Mouse (Mus musculus): ENCODE results near the gene Ddx31. TPM values are rescaled to one million over a fixed set of nuclear protein-coding genes. Genes with fewer than 3 reads are reported as not detected.

Ddx31 gene
- polyA plus RNA-seq, 1 experiment from 2014 or later = 16.2 TPM

DNA sequence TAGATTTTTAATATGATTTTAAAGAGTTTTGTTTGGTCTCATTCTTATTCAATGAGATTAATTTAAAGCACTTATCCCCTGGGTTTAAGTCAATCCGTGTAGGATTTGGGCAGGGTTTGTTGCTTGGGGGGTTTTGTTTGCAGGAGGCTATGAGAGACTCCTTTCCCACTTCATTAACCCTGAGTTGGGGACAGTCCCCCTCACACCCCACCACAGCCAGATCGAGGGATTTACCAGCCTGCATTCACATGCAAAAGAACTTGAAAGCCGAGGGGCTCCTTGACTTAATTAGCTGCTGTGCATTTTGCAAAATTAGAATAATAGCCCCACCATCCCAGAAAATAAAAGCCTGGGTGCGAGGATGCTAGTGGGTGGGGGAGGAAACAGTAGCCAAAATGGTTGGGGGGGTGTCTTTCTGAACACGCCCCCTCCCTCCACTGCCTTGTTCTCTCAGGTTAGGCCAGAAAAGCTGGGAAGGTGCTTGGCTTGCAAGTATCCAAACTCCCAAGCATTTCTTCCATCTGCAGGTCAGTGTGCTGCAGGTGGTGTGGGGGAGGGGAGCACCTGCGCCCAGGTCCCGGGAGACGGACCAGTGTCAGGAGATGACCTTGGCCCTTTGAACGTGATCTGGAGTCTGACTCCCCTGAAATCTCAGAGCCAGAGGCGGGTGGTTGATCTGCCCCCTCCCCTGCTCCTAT lies 67.6 kb downstream of the Ddx31 start:
- peaks cover 66% of the 10 kb centered on the region for H3K27me3 ChIP-seq
- H3K4me3 ChIP-seq = peak overlapping the region; percentile 12; the same call in 1 of the 2 replicates
- no peak overlapping the region for H3K27ac ChIP-seq
- 0 out of 2 replicates have a peak, but pooled peaks cover 5% of the 10 kb centered on the region for H3K36me3 ChIP-seq
- no peak for ATAC-seq (ENCODE audit: borderline replicate concordance, extremely low read depth, low FRiP score, low TSS enrichment)
- no peak overlapping the region for H3K9ac ChIP-seq
- no peaks in the 10 kb centered on the region for H3K9me3 ChIP-seq
- WGBS = 6% methylated on average over 10 of the region's 10 CpGs
- H3K4me1 ChIP-seq = peaks cover 16% of the 10 kb centered on the region
- H3K4me2 ChIP-seq = peak overlapping the region; percentile 36

DNA sequence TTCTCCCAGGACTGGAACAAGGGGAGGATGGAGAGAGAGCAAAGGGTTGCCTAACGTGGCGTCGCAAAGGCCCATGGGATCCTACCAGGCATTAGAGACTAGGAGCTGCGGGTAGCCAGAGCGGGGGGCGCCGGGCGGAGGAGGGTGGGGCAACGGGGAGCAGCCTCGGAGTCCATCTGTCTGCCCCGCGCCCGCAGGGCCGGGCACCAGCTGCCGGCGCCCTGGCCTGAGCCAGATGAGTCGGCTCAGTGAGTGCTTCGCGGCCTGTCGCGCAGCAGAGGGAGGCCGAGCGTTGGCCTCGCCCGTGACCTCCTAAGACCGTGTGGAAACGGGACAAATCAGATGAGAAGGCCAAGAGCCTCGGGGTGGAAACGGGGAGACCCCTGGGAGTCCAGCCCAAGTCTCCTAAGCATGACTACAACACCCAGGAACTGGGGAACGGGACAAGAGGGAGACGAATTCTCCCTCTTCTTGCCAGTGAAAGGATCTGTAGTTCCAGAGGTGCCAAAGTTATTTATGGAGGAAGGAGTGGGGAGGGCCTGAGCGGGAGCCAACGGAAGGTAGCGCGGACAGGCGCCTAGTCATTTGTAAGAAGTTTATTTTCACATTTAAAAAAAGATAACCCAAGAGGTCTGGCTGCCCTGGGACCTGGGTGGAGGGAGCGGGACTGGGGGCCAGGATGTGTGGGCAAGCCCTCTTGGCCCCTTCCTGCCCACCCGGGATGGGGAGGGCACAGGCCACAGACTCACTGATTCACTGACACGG lies 68.4 kb downstream of the Ddx31 start:
- Histone ChIP-seq H3K4me3 (peak overlapping the region; percentile 12; the same call in 1 of the 2 replicates), H3K27me3 (peaks cover 73% of the 10 kb centered on the region), H3K4me1 (peaks cover 16% of the 10 kb centered on the region), H3K9me3 (no peaks in the 10 kb centered on the region), H3K27ac (no peak overlapping the region), H3K9ac (no peak overlapping the region), H3K4me2 (peak overlapping the region; percentile 36), H3K36me3 (0 out of 2 replicates have a peak, but pooled peaks cover 5% of the 10 kb centered on the region)
- no peak for ATAC-seq (ENCODE audit: borderline replicate concordance, extremely low read depth, low FRiP score, low TSS enrichment)
- 2% methylated on average over 39 of the region's 39 CpGs for WGBS

DNA sequence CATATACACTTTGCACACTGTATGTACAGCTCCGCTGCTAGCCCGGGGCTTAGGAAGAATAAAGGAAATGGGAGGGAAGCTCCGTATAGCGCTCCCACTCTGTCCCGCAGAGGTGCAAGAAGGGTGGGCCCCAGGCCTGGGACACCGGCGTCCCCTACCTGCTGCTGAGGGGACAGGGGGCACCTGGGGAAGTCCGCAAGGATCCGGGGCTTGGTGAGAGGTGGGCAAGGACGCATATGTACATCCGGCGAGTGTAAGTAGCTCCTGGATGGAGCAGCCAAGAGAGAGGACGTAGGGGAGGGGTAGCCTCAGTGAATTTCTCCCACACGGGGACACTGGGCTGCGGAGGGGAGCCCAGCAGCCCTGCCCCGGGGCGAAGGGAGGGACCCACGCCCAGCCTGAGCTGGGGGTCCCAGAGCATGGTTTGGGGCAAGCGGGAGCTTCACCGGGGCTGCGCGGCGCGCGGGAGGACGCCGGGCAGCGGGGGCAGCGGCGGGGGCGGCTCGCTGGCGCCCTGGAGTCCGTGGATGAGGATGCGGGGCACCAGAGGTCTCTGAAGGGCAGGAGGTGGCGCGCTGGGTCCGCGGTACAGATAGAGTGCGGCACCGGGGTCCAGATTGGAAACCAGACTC lies 69.1 kb downstream of the Ddx31 start:
- peak; percentile 27; the same call in 1 of the 2 replicates for ATAC-seq (ENCODE audit: borderline replicate concordance, extremely low read depth, low FRiP score, low TSS enrichment)
- H3K27me3 ChIP-seq = peaks cover 81% of the 10 kb centered on the region
- under 1% methylated on average over 41 of the region's 41 CpGs for WGBS
- H3K27ac ChIP-seq = no peak overlapping the region
- H3K36me3 ChIP-seq = 0 out of 2 replicates have a peak, but pooled peaks cover 5% of the 10 kb centered on the region
- H3K4me2 ChIP-seq = peak overlapping the region; percentile 36; the same call in 1 of the 2 replicates
- H3K4me1 ChIP-seq = peaks cover 16% of the 10 kb centered on the region
- H3K4me3 ChIP-seq = no peak overlapping the region
- no peaks in the 10 kb centered on the region for H3K9me3 ChIP-seq
- H3K9ac ChIP-seq = no peak overlapping the region

DNA sequence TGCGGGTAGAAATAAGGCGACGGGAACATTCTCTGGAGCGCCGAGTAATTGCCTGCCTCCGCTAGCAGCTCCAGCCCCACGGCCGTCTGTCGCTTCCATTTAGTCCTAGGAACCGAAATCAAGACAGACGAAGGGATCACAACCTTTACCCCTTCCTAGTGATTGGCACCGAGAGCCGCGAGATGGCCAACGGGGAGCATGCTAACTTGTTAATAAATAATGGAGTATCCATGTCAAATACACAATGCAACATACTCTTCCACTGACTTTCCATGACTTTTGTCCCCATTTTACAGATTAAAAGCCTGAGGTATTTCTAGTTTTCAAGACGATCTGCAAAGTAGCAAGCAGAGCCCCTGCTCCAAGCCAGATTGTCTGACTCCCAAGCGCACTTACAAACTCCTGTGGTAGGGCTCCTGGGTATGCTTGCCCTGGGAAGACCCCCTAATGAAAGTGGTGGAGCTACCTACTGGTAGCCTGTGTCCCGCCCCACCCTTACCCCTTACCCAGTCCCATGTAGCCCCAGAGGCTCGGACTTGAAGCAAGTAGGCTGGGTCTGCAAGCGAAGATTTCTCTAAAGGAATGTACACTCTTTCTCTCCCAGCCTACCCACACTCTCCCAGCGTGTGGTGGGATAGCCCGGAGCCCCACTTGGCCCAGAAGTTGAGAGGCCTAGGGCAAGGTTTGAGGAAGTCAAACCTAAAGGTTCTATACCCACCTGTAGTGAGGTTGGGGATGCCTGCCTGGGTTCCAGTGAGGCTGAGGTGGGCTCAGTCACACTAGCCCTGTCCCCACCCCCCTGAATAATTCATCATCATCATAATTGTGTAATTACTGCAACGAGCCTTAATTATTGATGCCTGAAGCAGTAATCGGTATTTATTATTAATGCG lies 69.9 kb downstream of the Ddx31 start:
- Histone ChIP-seq H3K9me3 (no peaks in the 10 kb centered on the region), H3K36me3 (no peaks in the 10 kb centered on the region), H3K4me3 (no peak overlapping the region), H3K9ac (no peak overlapping the region), H3K27me3 (peaks cover 88% of the 10 kb centered on the region), H3K27ac (no peak overlapping the region), H3K4me2 (no peak overlapping the region), H3K4me1 (peaks cover 16% of the 10 kb centered on the region)
- no peak for ATAC-seq (ENCODE audit: borderline replicate concordance, extremely low read depth, low FRiP score, low TSS enrichment)
- 8% methylated on average over 25 of the region's 25 CpGs for WGBS

DNA sequence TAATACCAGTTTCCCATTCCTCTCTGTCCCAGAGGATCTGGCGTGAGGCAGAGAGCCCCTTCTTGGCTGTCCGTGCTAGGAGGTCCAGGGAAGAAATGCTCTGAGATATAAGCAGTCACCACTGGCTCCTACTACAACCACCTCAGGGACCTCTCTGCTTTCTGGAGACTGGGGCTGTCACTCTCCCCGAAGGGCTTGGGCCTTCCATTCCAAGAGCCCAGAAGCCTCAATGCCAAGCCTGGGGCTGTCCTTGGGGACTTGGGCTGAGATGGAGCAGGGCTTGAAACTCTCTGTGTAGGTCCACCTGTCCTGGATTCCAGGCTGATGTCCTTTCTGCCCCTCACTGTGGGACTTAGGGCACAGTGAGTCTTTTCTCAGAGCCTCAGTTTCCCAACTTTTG lies 70.7 kb downstream of the Ddx31 start:
- Histone ChIP-seq H3K27ac (no peak overlapping the region), H3K27me3 (peaks cover 96% of the 10 kb centered on the region), H3K36me3 (no peaks in the 10 kb centered on the region), H3K4me3 (no peak overlapping the region), H3K4me1 (peaks cover 16% of the 10 kb centered on the region), H3K4me2 (no peak overlapping the region), H3K9me3 (no peaks in the 10 kb centered on the region), H3K9ac (no peak overlapping the region)
- ATAC-seq (ENCODE audit: borderline replicate concordance, extremely low read depth, low FRiP score, low TSS enrichment) = no peak
- 10% methylated on average over 3 of the region's 3 CpGs for WGBS

DNA sequence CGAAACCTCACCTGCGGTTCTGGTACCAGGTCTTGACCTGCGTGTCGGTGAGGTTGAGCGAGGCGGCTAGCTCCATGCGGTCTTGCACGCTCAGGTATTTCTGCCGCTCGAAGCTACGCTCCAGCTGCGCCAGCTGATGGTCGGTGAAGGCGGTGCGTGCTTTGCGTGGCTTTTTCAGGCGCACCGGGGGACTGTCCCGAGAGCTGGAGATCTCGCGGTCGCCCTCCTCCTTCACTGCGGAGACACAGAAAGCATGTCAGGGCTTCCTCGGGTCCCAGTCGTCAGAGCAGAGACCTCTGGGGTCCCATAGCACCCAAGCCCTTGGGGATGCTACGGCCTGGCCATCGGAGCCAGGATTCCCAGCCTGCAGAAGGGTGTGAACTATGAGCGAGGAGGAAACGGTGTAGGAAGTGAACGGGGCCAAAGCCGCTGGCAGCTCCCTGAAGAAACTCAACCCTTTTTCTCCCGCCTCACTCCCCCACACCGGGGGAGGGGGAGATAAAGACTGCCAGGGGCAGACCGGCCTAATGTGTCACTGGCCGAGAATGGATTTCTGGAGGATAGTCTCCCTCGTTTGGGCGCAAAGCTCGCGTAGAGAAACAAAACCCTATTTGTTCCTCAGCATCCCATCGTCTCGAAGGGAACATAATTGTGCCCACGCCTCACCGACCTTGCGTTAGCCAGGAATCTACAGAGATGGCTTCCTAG lies 71.3 kb downstream of the Ddx31 start:
- Histone ChIP-seq H3K27me3 (peaks cover 100% of the 10 kb centered on the region), H3K9ac (no peak overlapping the region), H3K4me3 (no peak overlapping the region), H3K4me1 (peaks cover 16% of the 10 kb centered on the region), H3K4me2 (no peak overlapping the region), H3K9me3 (no peaks in the 10 kb centered on the region), H3K36me3 (no peaks in the 10 kb centered on the region), H3K27ac (no peak overlapping the region)
- ATAC-seq (ENCODE audit: borderline replicate concordance, extremely low read depth, low FRiP score, low TSS enrichment) = no peak
- WGBS = 3% methylated on average over 44 of the region's 44 CpGs

DNA sequence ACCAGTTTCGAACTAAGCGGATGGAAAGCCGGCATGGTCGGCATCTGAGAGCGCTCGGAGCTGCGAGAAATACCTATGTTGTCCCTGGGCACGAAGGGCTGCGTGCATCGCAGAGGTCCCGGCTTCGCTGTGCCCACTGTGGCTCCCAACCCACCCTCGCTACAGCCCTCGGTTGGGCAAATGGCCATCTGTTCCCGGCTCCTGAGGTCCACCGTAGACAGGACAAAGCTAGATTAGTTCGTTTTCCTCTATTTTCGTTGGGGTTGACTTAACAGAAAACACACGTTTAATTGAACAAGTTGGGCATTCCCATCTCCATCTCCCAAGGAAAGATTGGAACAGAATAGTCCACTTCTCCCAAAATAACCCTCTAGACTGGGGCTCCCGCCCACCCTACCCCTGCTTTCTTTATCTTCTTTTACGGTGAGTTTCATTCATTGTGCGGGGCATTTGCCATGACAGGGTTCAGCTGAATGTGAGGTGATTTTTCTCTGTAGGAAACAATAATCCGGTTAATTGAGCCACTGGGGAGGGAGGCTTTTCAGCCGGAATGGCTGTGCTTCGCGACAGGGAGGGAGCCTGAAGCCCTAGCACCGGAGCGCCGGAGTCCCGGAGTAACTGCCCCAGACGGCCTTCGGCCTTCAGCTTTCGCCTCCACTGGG lies 72.0 kb downstream of the Ddx31 start:
- Histone ChIP-seq H3K36me3 (no peaks in the 10 kb centered on the region), H3K4me3 (no peak overlapping the region), H3K4me2 (no peak overlapping the region), H3K9ac (no peak overlapping the region), H3K27ac (no peak overlapping the region), H3K4me1 (peaks cover 16% of the 10 kb centered on the region), H3K27me3 (peaks cover 100% of the 10 kb centered on the region), H3K9me3 (no peaks in the 10 kb centered on the region)
- WGBS = 2% methylated on average over 33 of the region's 33 CpGs
- no peak for ATAC-seq (ENCODE audit: borderline replicate concordance, extremely low read depth, low FRiP score, low TSS enrichment)

DNA sequence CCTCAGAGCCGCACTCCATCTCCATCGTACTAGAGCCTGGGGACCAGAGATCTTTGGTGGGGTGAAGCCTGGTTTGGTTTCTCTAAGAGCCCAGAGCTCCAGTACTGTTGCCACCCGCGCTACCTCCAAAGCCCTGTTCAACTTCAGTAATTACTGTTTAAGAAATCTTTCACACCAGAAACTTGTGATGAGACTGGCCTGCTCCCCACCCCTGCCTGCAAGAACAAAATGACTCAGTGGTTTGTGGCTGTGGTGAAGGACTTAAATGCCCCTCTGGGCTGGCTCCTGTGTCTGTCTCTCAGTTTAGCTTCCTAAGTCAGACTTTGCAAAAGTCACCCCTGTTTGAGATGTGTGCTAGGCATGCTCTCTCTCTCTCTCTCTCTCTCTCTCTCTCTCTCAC lies 72.8 kb downstream of the Ddx31 start:
- no peak overlapping the region for H3K4me2 ChIP-seq
- ATAC-seq (ENCODE audit: borderline replicate concordance, extremely low read depth, low FRiP score, low TSS enrichment) = no peak
- 4% methylated on average over 4 of the region's 4 CpGs for WGBS
- no peak overlapping the region for H3K9ac ChIP-seq
- no peak overlapping the region for H3K27ac ChIP-seq
- H3K36me3 ChIP-seq = no peaks in the 10 kb centered on the region
- no peaks in the 10 kb centered on the region for H3K9me3 ChIP-seq
- H3K4me3 ChIP-seq = no peak overlapping the region
- H3K27me3 ChIP-seq = peaks cover 100% of the 10 kb centered on the region
- H3K4me1 ChIP-seq = peaks cover 21% of the 10 kb centered on the region

DNA sequence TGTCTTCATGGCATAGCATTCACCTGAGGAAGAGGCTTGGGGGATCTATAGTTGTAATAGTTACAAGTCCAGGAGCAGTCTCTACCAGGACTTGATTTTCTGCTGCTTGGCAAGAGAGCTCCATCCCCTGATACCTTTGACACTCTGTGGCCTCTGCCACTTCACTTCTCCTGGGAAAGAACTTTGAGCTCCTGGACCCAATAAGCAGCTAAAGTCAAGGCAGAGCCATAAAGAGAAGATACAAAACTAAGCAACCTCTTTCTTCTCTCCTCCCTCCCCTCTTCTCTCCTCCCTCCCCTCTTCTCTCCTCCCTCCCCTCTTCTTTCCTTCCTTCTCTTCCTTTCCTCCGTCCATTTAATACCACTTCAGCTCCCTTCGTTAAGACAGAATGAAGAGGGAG lies 73.9 kb downstream of the Ddx31 start:
- Histone ChIP-seq H3K36me3 (no peaks in the 10 kb centered on the region), H3K27ac (no peak overlapping the region), H3K4me3 (no peak overlapping the region), H3K9ac (no peak overlapping the region), H3K9me3 (no peaks in the 10 kb centered on the region), H3K4me2 (no peak overlapping the region), H3K27me3 (peaks cover 100% of the 10 kb centered on the region), H3K4me1 (peaks cover 11% of the 10 kb centered on the region)
- WGBS = 8% methylated on average over 2 of the region's 2 CpGs
- no peak for ATAC-seq (ENCODE audit: borderline replicate concordance, extremely low read depth, low FRiP score, low TSS enrichment)

DNA sequence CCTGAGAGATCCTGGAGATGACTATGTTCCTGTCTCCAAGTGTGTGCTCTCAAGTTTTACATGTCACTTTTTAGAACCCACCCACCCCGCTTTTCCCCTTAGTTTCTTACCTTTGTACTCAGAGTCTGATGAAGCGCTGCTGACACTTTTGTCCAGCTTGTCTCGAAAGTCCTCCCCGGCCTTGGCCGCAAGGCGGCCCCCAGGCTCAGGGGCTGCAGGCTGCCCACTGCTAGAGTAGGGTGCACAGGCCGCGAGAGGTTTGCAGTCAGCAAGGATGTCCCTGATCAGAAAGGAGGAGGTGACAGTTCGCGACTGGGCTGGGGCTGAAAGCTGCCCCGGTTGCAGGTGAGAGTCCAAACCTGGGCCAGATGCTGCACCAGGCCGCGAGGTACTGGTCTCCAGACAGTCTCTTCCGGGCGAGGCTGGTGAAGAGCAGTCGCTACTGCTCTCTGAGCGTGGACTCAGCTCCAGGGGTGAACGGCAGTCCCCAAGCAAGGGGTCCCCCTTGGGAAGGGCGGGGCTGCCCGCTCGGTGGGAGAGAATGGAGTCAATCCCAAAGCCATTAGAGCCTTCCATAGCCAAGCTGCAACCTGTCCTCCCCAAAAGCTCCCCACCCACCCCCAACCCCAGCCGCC lies 75.0 kb downstream of the Ddx31 start:
- Histone ChIP-seq H3K27me3 (peaks cover 98% of the 10 kb centered on the region), H3K4me1 (peaks cover 6% of the 10 kb centered on the region; the same call in 1 of the 2 replicates), H3K4me2 (no peak overlapping the region), H3K9me3 (no peaks in the 10 kb centered on the region), H3K27ac (no peak overlapping the region), H3K9ac (no peak overlapping the region), H3K36me3 (no peaks in the 10 kb centered on the region), H3K4me3 (no peak overlapping the region)
- 5% methylated on average over 21 of the region's 22 CpGs for WGBS
- no peak for ATAC-seq (ENCODE audit: borderline replicate concordance, extremely low read depth, low FRiP score, low TSS enrichment)

All from lung, embryonic 15.5 days (tissue).